Mouse (Mus musculus) lung, postnatal 0 days (tissue): ENCODE measurements around the gene Nme6. TPM values are rescaled to one million over a fixed set of nuclear protein-coding genes. Genes with fewer than 3 reads are reported as not detected.
A peak's percentile ranks its signal among the peaks of the same experiment; 100 is the strongest.

ENCODE experiments used
- ATAC-seq: fragments of 200-750 bp; cut with Nextera tagmentation; 2 replicates; pipeline ENCODE4 v1.8.0; 2017; ENCODE audit warnings: moderate library complexity
- DNase-seq: peaks from one replicate; pipeline ENCODE4 v3.0.0-alpha.2; 2016; ENCODE audit warnings: low spot score
- H3K27ac ChIP-seq: fragments of 300-500 bp; sonication (generic); 2 replicates; pipeline ENCODE4 v1.5.1; 2014; ENCODE audit warnings: antibody characterized with exemption, mild to moderate bottlenecking, low read length, mixed read lengths
- H3K27me3 ChIP-seq: fragments of 300-500 bp; sonication (generic); replicated peaks from 2 replicates; pipeline ENCODE4 v1.6.1; 2014; ENCODE audit warnings: low read length, mixed read lengths; ENCODE audit not compliant: insufficient read depth
- H3K36me3 ChIP-seq: fragments of 300-500 bp; sonication (generic); 2 replicates; pipeline ENCODE4 v1.6.1; 2014; ENCODE audit warnings: low read length, mixed read lengths; ENCODE audit not compliant: insufficient read depth
- H3K4me1 ChIP-seq: fragments of 300-500 bp; sonication (generic); 2 replicates; pipeline ENCODE4 v1.6.1; 2014; ENCODE audit warnings: antibody characterized with exemption, low read depth, low read length, mixed read lengths; ENCODE audit not compliant: insufficient read depth
- H3K4me2 ChIP-seq: fragments of 300-500 bp; sonication (generic); replicated peaks from 2 replicates; pipeline ENCODE4 v1.6.1; 2014; ENCODE audit warnings: low read depth, mild to moderate bottlenecking, low read length, moderate library complexity, mixed read lengths
- H3K4me3 ChIP-seq: fragments of 300-500 bp; sonication (generic); 2 replicates; pipeline ENCODE4 v1.5.1; 2014; ENCODE audit warnings: low read depth, low read length
- H3K9ac ChIP-seq: fragments of 300-500 bp; sonication (generic); replicated peaks from 2 replicates; pipeline ENCODE4 v1.6.1; 2014; ENCODE audit warnings: low read depth, mild to moderate bottlenecking
- H3K9me3 ChIP-seq: fragments of 300-500 bp; sonication (generic); 2 replicates; pipeline ENCODE4 v1.6.1; 2016; ENCODE audit warnings: low read length, mixed read lengths
- CTCF ChIP-seq: IDR thresholded peaks from 2 replicates; pipeline ENCODE4 v1.5.1; 2016; ENCODE audit warnings: antibody characterized with exemption, mild to moderate bottlenecking
- EP300 ChIP-seq: IDR thresholded peaks from 2 replicates; pipeline ENCODE4 v1.6.1; 2016; ENCODE audit warnings: antibody characterized with exemption, mild to moderate bottlenecking, control low read depth
- WGBS: fragments of 180-500 bp; shearing (Covaris S2); extraction: QIAGEN DNeasy Blood & Tissue Kit; methylation state at CpG from one replicate; pipeline ENCODE4 v1.1.7; 2014; 5-methylcytosine and 5-hydroxymethylcytosine counted together
- polyA plus RNA-seq: library from polyadenylated mRNA; unstranded; fragments of >200 nt; fragmentation: Nextera tagmentation; extraction: Ambion mirVana; gene quantifications from 2 replicates; pipeline ENCODE4 v1.2.1, GENCODE M21; 2015

The Nme6 gene
- polyA plus RNA-seq, 1 experiment from 2014 or later = 22.3 TPM

DNA sequence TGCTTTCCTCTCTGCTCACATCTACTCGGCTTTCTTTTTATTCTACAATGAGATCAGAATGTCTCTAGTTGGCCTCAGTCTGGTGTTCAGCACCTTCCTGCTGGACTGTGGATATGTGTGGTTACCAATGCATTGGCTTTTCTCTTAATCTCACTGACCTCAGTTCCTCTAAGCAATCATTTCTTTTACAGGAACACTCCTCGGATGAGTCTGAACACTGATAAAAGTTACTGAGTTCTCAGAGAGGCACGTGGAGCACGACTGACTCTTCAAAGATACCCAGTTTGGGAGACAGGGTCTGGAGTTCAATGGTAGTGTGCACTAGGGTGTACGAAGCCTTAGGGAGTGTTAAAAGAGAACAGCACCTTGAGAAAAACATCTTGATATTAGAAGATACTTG, 6.4 kb upstream of the Nme6 start:
- no peak for ATAC-seq
- 62% methylated on average over 5 of the region's 5 CpGs for WGBS
- Histone ChIP-seq H3K36me3 (no peaks in the 10 kb centered on the region), H3K9me3 (no peaks in the 10 kb centered on the region), H3K27ac (no peak overlapping the region), H3K4me1 (no peaks in the 10 kb centered on the region), H3K4me2 (no peak overlapping the region), H3K27me3 (no peaks in the 10 kb centered on the region), H3K9ac (no peak overlapping the region), H3K4me3 (no peak overlapping the region)
- DNase-seq = no peak
- TF ChIP-seq CTCF (no peak), EP300 (no peak)

DNA sequence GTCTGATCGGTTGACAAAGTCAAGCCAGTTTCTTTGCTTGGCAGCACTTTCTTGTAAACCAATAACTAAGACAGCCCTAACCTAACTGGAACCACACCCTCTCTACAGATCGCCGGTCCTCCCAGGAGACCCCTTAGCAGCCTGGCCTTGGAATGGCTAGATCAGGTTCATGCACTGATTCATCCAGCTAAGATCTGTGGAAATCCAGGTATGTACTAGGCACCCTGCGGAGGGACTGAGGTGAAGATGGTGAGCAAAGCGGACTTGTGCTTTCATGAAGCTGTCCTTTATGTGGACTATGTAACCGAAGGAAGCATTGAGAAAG, 501 bp downstream of the Nme6 start:
- Histone ChIP-seq H3K9ac (peak overlapping the region; percentile 42), H3K36me3 (no peaks in the 10 kb centered on the region), H3K4me1 (peaks cover 5% of the 10 kb centered on the region; the same call in 1 of the 2 replicates), H3K9me3 (no peaks in the 10 kb centered on the region), H3K4me2 (peak overlapping the region; percentile 82), H3K27ac (no peak overlapping the region), H3K4me3 (peak overlapping the region; percentile 64), H3K27me3 (no peaks in the 10 kb centered on the region)
- DNase-seq = no peak
- 10% methylated on average over 6 of the region's 6 CpGs for WGBS
- TF ChIP-seq CTCF (no peak), EP300 (no peak)
- ATAC-seq = no peak; the same call in 1 of the 2 replicates

DNA sequence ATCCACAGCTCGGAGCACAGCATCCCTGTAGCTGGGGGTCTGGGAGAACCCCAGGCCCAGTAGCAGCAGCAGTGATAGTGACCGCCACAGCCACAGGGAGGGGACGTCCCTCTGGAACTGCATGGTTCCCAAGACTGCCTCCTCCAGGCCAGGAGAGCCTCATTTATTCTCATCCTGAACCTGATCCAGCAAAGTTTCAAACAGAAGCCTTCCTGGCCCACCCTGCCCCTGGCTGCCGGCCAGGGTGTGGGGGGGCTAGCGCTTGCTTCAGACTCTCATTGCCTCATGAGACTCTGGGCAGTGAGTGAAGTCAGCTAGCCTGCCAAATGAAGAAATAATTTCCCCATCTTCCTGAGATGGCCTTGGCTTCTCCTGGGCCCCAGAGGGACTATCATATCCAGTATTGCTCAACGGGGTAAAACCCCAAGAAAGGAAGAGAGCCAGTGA, 16.8 kb downstream of the Nme6 start, which contains the start of gene Camp:
Gene Camp, minus strand, starts transcription at position 306 of the 447 bp plus-strand sequence.
- Histone ChIP-seq H3K4me3 (no peak within 1 kb of the TSS), H3K36me3 (no peaks in the 10 kb centered on the region), H3K9ac (no peak within 1 kb of the TSS), H3K4me1 (peaks cover 7% of the 10 kb centered on the region; the same call in 1 of the 2 replicates), H3K4me2 (no peak within 1 kb of the TSS), H3K27me3 (no peaks in the 10 kb centered on the region), H3K9me3 (no peaks in the 10 kb centered on the region), H3K27ac (no peak within 1 kb of the TSS)
- TF ChIP-seq CTCF (peak; percentile 59), EP300 (no peak)
- 35% methylated on average over 6 of the region's 6 CpGs for WGBS
- DNase-seq = peak; percentile 90
- ATAC-seq = peak; percentile 91

DNA sequence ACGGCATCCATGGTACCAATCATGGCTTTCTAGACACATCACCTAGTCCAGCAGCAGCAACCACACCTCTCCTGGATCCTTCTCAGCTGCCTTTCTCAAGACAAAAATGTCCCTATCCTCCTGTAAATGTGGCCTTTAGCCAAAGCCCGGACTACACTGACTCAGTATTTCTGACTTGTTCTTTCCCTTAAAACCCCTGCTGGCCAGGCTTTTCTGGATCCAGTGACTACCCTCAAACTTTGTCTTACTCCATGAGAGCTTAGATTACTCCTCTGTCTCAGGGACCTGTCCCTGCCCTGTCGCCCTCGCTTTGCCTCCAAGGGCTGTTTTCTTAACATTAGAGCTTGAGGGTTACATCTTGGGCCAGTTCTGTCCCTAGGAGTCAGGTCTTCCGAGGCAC, 17.6 kb downstream of the Nme6 start:
- WGBS = 82% methylated on average over 5 of the region's 5 CpGs
- no peaks in the 10 kb centered on the region for H3K9me3 ChIP-seq
- no peak for DNase-seq
- ATAC-seq = no peak
- no peaks in the 10 kb centered on the region for H3K27me3 ChIP-seq
- TF ChIP-seq EP300 = no peak
- TF ChIP-seq CTCF = no peak
- H3K4me3 ChIP-seq = no peak overlapping the region
- no peak overlapping the region for H3K4me2 ChIP-seq
- no peak overlapping the region for H3K9ac ChIP-seq
- H3K4me1 ChIP-seq = peaks cover 7% of the 10 kb centered on the region; the same call in 1 of the 2 replicates
- H3K36me3 ChIP-seq = no peaks in the 10 kb centered on the region
- H3K27ac ChIP-seq = no peak overlapping the region

DNA sequence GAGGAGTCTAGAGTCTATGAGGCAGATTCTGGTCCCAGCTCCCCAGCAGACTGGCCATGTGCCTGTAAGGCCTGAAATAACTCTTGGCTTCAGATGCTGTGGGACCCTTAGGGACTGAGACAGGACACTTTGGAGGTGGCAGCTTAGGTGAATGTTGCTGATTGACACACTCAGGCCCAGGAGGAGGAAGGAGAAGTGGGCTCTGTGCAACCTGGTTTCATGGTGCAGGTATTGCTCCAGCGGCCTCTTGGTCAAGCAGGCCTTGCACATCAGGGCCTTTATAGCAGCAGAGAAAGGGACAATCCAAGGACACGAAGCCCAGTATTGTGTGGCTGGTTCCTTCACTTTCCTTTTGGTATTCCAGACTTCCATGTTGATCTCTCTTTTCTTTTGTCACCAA, 21.8 kb downstream of the Nme6 start:
- no peak for ATAC-seq
- Histone ChIP-seq H3K9me3 (no peaks in the 10 kb centered on the region), H3K4me2 (no peak overlapping the region), H3K27ac (no peak overlapping the region), H3K4me3 (no peak overlapping the region), H3K9ac (no peak overlapping the region), H3K27me3 (no peaks in the 10 kb centered on the region), H3K4me1 (peaks cover 4% of the 10 kb centered on the region; the same call in 1 of the 2 replicates), H3K36me3 (no peaks in the 10 kb centered on the region)
- no peak for DNase-seq
- TF ChIP-seq EP300 (no peak), CTCF (no peak)
- WGBS = 79% methylated on average over 2 of the region's 2 CpGs

DNA sequence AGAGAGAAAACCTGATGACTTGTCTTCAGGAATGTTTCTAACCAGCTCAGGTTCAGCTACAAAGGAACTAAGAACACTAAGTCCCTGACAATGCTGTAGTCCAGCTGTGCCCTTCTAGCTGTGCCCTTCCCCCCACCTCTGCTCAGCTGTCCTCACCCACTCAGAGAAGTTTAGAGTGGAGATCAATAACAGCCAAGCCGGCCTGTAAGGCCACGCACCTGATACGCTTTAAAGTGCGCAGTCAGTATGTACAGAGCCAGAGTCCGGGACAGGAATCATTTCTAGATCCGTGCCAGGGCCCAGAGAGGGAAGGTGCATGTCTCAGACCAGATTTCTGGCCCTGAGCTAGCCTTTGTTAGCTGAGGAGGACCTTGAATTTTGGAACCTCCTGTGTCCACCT, 23.4 kb downstream of the Nme6 start:
- no peaks in the 10 kb centered on the region for H3K36me3 ChIP-seq
- no peak for TF ChIP-seq EP300
- TF ChIP-seq CTCF = no peak
- no peak for ATAC-seq
- 76% methylated on average over 6 of the region's 6 CpGs for WGBS
- no peaks in the 10 kb centered on the region for H3K9me3 ChIP-seq
- no peak for DNase-seq
- no peak overlapping the region for H3K4me3 ChIP-seq
- H3K4me1 ChIP-seq = no peaks in the 10 kb centered on the region
- no peak overlapping the region for H3K9ac ChIP-seq
- H3K27me3 ChIP-seq = no peaks in the 10 kb centered on the region
- H3K4me2 ChIP-seq = no peak overlapping the region
- no peak overlapping the region for H3K27ac ChIP-seq

DNA sequence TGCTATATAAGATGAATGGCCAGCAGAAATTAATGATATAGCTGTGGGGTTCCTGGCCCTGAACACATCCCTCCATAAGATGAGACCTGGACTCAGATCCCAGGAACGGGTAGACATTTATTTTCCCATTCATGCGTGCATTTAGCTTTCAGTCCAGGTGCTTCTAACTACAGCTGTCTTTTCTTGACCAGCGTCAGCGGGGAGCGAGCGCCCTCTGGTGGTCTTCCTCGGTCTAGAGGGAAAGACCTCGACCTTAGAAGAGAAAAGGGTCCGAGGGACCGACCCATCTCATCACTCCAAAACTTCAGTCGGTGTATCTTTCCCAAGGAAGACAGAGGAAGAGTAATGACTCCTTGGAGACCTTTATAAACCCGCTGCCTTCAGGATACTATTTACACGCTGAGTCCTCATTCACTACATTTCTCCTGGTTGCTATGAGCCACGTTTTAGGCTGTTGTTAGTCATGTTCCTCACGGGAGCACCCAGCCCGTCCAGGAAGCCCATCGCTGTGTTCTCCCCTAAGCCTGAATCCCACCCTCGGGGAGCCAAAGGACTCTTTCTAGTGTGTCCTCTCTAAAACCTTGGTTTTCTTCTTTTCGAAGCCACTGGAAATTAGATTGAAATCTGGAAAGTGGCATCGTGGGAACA, 30.0 kb downstream of the Nme6 start:
- Histone ChIP-seq H3K27me3 (no peaks in the 10 kb centered on the region), H3K4me2 (no peak overlapping the region; the same call in 1 of the 2 replicates), H3K4me1 (no peaks in the 10 kb centered on the region), H3K9me3 (no peaks in the 10 kb centered on the region), H3K36me3 (no peaks in the 10 kb centered on the region), H3K4me3 (no peak overlapping the region), H3K9ac (no peak overlapping the region), H3K27ac (no peak overlapping the region)
- 13% methylated on average over 20 of the region's 20 CpGs for WGBS
- TF ChIP-seq CTCF (peak; percentile 90), EP300 (no peak)
- ATAC-seq (no peak), DNase-seq (peak; percentile 75)
